Mouse (Mus musculus): Measurements from ENCODE around the gene A4gnt. TPM values are rescaled to one million over a fixed set of nuclear protein-coding genes. Genes with fewer than 3 reads are reported as not detected.
"Not testable (repeated sequence)": the region's sequence is repeated elsewhere in the genome, so short reads cannot be mapped to it uniquely, and the experiment has no call there.

The A4gnt gene
- not detected in 2 replicates for polyA plus RNA-seq (2016; fragmentation: Nextera tagmentation; extraction: Ambion mirVana)

DNA sequence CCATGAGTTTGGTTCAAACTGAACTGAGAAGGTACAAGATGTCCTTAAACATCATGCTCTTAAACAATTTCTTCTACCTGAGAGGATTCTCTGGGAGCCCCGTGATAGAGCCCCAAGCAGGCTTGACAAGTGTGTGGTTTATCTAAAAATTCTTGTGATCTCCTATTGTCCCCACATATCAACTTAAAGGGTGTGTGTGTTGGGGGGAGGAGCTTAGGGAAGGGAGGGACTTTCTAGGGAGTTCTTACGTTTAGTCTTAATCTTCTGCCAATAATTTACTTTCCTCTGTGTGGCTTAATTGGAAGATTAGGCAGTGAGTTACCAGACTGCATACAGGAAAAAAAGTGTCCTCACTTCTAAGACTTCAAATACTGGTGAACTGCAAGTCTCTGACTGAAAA, at the start of gene A4gnt:
TSS of gene A4gnt (plus strand) at position 301 of the 400 bp plus-strand sequence.
- H3K9me3 ChIP-seq (replicated peaks) = no peaks in the 10 kb centered on the region
- H3K4me3 ChIP-seq = no peak within 1 kb of the TSS
- WGBS = 60% methylated on average over 2 of the region's 2 CpGs
- H3K4me1 ChIP-seq = no peaks in the 10 kb centered on the region
- no peaks in the 10 kb centered on the region for H3K27me3 ChIP-seq (ENCODE audit: low read depth, poor library complexity, severe bottlenecking)
- no peak within 1 kb of the TSS for H3K27ac ChIP-seq
- no peaks in the 10 kb centered on the region for H3K36me3 ChIP-seq
- DNase-seq (ENCODE audit: low spot score) = no peak

DNA sequence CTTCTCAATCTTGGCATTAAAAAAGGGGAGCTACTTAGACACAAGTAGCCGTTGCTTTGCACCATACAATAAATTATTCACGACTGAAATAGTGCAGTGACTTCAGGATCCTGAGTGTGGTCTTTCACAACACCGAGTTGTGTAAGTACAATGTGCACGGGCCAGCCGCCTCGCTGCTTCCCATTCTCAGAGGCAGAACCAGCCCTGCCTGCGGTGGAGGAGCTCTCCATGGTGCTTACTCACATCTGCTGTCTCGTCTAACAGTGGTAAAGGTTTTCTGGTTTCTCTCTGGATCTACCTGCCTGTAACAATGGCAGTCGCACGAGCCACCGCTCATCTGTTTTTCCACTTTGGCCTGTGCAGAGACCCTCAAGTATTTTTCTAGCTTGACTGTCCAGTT, 48.6 kb upstream of the A4gnt start:
- H3K36me3 ChIP-seq = no peaks in the 10 kb centered on the region
- 30% methylated on average over 11 of the region's 11 CpGs for WGBS

DNA sequence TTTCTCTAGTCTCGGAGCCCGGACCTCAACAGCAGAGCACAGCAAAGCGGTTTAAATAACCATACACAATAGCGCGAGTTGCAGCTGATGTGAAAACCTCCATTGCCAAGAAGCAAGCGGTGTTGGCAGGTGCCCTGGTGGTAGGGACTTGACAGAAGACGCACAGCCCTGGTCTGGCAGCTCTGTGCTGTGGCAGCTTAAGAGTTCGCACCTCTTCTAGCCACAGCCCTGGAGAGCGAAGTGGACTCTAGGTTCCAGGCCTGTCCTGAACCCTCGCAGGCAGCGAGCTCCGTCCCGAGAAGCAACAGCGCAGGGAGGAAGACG, 44.3 kb upstream of the A4gnt start:
- H3K4me1 ChIP-seq = peaks cover 20% of the 10 kb centered on the region
- H3K4me3 ChIP-seq = peak overlapping the region; percentile 86
- no peak for DNase-seq (ENCODE audit: low spot score)
- WGBS = 3% methylated on average over 15 of the region's 15 CpGs
- no peaks in the 10 kb centered on the region for H3K9me3 ChIP-seq (replicated peaks)
- peak overlapping the region; percentile 100 for H3K27ac ChIP-seq
- H3K27me3 ChIP-seq (ENCODE audit: low read depth, poor library complexity, severe bottlenecking) = no peaks in the 10 kb centered on the region
- no peaks in the 10 kb centered on the region for H3K36me3 ChIP-seq

More for the DNA sequence above, 48.6 kb upstream of the A4gnt start:
- Histone ChIP-seq H3K4me1 (peaks cover 16% of the 10 kb centered on the region), H3K9me3 (replicated peaks) (no peaks in the 10 kb centered on the region), H3K27ac (no peak overlapping the region), H3K27me3 (ENCODE audit: low read depth, poor library complexity, severe bottlenecking) (no peaks in the 10 kb centered on the region), H3K4me3 (no peak overlapping the region)
- DNase-seq (ENCODE audit: low spot score) = peak; percentile 78

- H3K27ac ChIP-seq = peak within 1 kb of the TSS; percentile 100
- under 1% methylated on average over 70 of the region's 70 CpGs for WGBS
Observed at GRCm38 (mm10) chr9:99568347-99569070, 43.8 kb upstream of the A4gnt start, which contains the start of gene Armc8. Armc8 (minus strand) TSS chr9:99568899.

DNA sequence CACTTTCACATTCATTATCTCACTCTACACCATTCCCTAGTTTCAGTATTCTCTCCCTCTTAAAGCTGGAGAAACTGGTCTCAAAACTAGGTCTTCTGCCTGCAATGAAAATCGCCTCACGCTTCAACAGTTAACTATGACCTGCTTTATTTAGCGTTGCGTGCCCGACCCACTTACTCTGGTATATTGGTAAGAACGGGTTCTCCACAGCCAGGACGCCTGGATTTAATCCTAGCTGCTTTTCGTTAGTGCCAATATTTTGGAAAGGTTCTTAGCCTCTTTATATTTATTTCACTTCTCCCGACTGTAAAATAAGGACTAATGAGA, 43.3 kb upstream of the A4gnt start:
- Histone ChIP-seq H3K4me1 (peaks cover 16% of the 10 kb centered on the region), H3K27me3 (ENCODE audit: low read depth, poor library complexity, severe bottlenecking) (no peaks in the 10 kb centered on the region), H3K27ac (peak overlapping the region; percentile 100), H3K36me3 (no peaks in the 10 kb centered on the region), H3K4me3 (peak overlapping the region; percentile 86), H3K9me3 (replicated peaks) (no peaks in the 10 kb centered on the region)
- WGBS = under 1% methylated on average over 9 of the region's 9 CpGs
- DNase-seq (ENCODE audit: low spot score) = no peak

More at GRCm38 (mm10) chr9:99568347-99569070, 43.8 kb upstream of the A4gnt start, which contains the start of gene Armc8:
- H3K9me3 ChIP-seq (replicated peaks) = no peaks in the 10 kb centered on the region
- peak; percentile 92 for DNase-seq (ENCODE audit: low spot score)
- peak within 1 kb of the TSS; percentile 86 for H3K4me3 ChIP-seq
- no peaks in the 10 kb centered on the region for H3K27me3 ChIP-seq (ENCODE audit: low read depth, poor library complexity, severe bottlenecking)
- no peaks in the 10 kb centered on the region for H3K36me3 ChIP-seq
- H3K4me1 ChIP-seq = peaks cover 20% of the 10 kb centered on the region

- peak within 1 kb of the TSS; percentile 94 for H3K27ac ChIP-seq
- under 1% methylated on average over 57 of the region's 57 CpGs for WGBS
- peak; percentile 93 for DNase-seq (ENCODE audit: low spot score)
- peaks cover 34% of the 10 kb centered on the region for H3K36me3 ChIP-seq
- no peaks in the 10 kb centered on the region for H3K9me3 ChIP-seq (replicated peaks)
- no peaks in the 10 kb centered on the region for H3K27me3 ChIP-seq (ENCODE audit: low read depth, poor library complexity, severe bottlenecking)
- peaks cover 10% of the 10 kb centered on the region for H3K4me1 ChIP-seq
- peak within 1 kb of the TSS; percentile 96 for H3K4me3 ChIP-seq
Observed at GRCm38 (mm10) chr9:99575677-99576480, 36.4 kb upstream of the A4gnt start, which contains the start of gene Dbr1. Dbr1 (plus strand) TSS chr9:99575799.

- no peak for DNase-seq (ENCODE audit: low spot score)
- no peaks in the 10 kb centered on the region for H3K27me3 ChIP-seq (ENCODE audit: low read depth, poor library complexity, severe bottlenecking)
- peaks cover 77% of the 10 kb centered on the region for H3K36me3 ChIP-seq
- peaks cover 10% of the 10 kb centered on the region for H3K4me1 ChIP-seq
- no peak overlapping the region for H3K27ac ChIP-seq
- 54% methylated on average over 2 of the region's 2 CpGs for WGBS
- H3K9me3 ChIP-seq (replicated peaks) = no peaks in the 10 kb centered on the region
- no peak overlapping the region for H3K4me3 ChIP-seq
Observed at GRCm38 (mm10) chr9:99580655-99581054, 31.6 kb upstream of the A4gnt start.

GRCm38 (mm10) chr9:99587505-99588202, 24.6 kb upstream of the A4gnt start:
- Histone ChIP-seq H3K9me3 (replicated peaks) (no peaks in the 10 kb centered on the region), H3K36me3 (peaks cover 26% of the 10 kb centered on the region), H3K4me1 (no peaks in the 10 kb centered on the region), H3K27me3 (ENCODE audit: low read depth, poor library complexity, severe bottlenecking) (no peaks in the 10 kb centered on the region), H3K27ac (no peak overlapping the region), H3K4me3 (no peak overlapping the region)
- DNase-seq (ENCODE audit: low spot score) = peak; percentile 83
- 30% methylated on average over 8 of the region's 8 CpGs for WGBS

DNA sequence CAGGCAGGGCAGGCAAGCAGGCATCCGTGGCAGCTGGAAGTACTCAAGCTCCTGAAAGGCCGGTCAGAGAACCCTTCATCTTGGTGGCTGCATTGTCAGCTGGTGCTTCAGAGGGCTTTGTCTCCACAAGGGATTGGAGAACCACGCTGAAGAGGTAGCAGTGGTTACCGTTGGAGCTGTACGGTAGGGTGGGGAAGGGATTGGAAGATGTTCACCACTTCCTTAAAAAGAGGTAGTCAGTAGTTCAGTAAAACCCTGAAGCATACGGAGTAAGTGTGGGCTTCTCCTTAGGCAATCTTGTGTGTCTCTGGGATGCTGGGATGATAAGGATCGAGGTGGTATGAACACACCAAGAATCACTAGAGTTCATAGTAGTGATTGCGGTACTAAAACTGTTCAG, 21.2 kb upstream of the A4gnt start:
- 73% methylated on average over 8 of the region's 8 CpGs for WGBS
- Histone ChIP-seq H3K27me3 (ENCODE audit: low read depth, poor library complexity, severe bottlenecking) (no peaks in the 10 kb centered on the region), H3K27ac (no peak overlapping the region), H3K4me3 (no peak overlapping the region), H3K9me3 (replicated peaks) (0 out of 2 replicates have a peak, but pooled peaks cover 2% of the 10 kb centered on the region), H3K4me1 (no peaks in the 10 kb centered on the region), H3K36me3 (no peaks in the 10 kb centered on the region)
- no peak for DNase-seq (ENCODE audit: low spot score)

GRCm38 (mm10) chr9:99599127-99599526, 13.2 kb upstream of the A4gnt start:
- H3K27ac ChIP-seq; H3K36me3 ChIP-seq; DNase-seq (ENCODE audit: low spot score); H3K27me3 ChIP-seq (ENCODE audit: low read depth, poor library complexity, severe bottlenecking); H3K9me3 ChIP-seq (replicated peaks); H3K4me3 ChIP-seq; H3K4me1 ChIP-seq: not testable (repeated sequence)
- 95% methylated on average over 6 of the region's 6 CpGs for WGBS

DNA sequence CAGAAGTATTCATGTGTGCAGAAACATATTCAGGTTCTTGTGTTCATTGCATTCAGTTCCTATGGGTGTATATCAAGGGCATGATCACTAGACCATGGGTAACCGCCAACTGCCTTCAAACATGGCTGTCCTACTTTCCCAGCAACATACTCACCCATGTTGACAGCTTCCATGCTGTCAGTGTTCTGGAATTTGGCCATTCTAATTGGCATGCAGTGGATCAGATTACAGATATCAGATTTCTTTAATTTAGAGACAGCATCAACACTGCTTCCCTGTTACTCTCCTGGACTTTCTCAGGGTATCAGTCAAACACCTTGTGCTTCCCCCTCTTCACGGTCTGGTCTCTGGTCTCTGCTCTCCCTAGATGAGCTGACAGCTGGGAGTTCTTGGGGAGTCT, 8.7 kb upstream of the A4gnt start:
- Histone ChIP-seq H3K27ac (no peak overlapping the region), H3K4me1 (peaks cover 4% of the 10 kb centered on the region), H3K36me3 (no peaks in the 10 kb centered on the region), H3K4me3 (no peak overlapping the region), H3K9me3 (replicated peaks) (no peaks in the 10 kb centered on the region), H3K27me3 (ENCODE audit: low read depth, poor library complexity, severe bottlenecking) (no peaks in the 10 kb centered on the region)
- WGBS = 73% methylated on average over 2 of the region's 2 CpGs
- no peak for DNase-seq (ENCODE audit: low spot score)

- Histone ChIP-seq H3K4me3 (no peak overlapping the region), H3K36me3 (no peaks in the 10 kb centered on the region), H3K9me3 (replicated peaks) (no peaks in the 10 kb centered on the region), H3K27ac (no peak overlapping the region), H3K4me1 (no peaks in the 10 kb centered on the region), H3K27me3 (ENCODE audit: low read depth, poor library complexity, severe bottlenecking) (no peaks in the 10 kb centered on the region)
- no peak for DNase-seq (ENCODE audit: low spot score)
- 93% methylated on average over 8 of the region's 8 CpGs for WGBS
Observed at GRCm38 (mm10) chr9:99619688-99620087, 7.4 kb downstream of the A4gnt start.

DNA sequence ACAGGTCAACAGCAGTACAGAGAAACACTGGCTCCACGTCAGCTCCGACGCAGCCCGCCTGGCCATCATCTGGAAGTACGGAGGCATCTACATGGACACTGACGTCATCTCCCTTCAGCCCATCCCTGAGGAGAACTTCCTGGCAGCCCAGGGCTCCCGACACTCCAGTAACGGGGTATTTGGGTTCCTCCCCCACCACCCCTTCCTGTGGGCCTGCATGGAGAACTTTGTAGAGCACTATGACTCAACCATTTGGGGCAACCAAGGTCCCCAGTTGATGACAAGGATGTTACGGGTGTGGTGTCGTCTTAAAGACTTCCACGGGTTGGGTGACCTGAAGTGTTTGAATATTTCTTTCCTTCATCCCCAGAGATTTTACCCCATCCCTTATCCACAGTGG, 7.9 kb downstream of the A4gnt start:
- H3K27ac ChIP-seq = no peak overlapping the region
- no peaks in the 10 kb centered on the region for H3K36me3 ChIP-seq
- DNase-seq (ENCODE audit: low spot score) = no peak
- 89% methylated on average over 11 of the region's 11 CpGs for WGBS
- no peaks in the 10 kb centered on the region for H3K9me3 ChIP-seq (replicated peaks)
- H3K4me1 ChIP-seq = no peaks in the 10 kb centered on the region
- H3K4me3 ChIP-seq = no peak overlapping the region
- no peaks in the 10 kb centered on the region for H3K27me3 ChIP-seq (ENCODE audit: low read depth, poor library complexity, severe bottlenecking)

Data from limb, embryonic 10.5 days (tissue).